Mouse (Mus musculus): ENCODE results near the gene Cnot6l.

Cnot6l gene

DNA sequence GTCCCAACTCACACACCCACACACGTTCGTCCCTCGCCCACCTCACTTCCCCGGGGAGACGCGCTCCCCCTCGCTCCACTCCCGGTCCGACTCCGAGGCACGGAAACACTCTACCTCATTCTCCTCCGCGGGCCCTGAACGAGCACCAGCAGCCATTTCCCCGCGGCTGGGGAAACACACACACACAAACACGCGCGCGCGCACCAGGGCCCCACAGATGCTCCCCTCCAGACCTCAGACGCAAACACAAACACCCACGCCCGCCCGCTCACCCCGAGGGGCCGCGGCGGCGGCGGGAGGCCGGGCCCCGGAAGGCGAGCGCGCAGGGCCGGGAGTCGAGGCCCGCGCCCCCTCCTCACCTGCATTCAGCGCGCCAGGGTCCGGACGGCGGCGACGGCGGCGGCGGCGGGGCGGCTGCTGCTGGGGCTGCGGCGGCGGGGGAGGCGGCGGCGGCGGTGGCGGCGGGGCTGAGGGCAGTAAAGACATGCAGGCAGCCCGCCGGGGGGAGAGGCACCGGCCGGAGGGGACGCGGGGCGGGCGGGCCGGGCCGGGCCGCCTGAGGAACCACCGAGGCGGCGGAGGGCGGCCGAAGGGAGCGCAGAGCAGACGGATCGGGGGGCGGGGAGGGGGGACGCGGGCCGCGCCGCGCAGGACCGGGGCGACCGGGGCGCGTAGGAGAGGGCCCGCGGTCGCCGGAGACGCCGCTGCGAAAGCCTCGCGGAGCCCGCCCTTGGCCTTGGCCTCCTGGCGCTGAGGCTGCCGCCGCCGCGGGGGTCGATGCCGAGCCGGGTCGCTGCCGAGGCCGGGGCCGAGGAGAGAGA lies 2.2 kb downstream of the Cnot6l start:
- DNase-seq (ENCODE audit: low read depth, low spot score) = peak; percentile 68

DNA sequence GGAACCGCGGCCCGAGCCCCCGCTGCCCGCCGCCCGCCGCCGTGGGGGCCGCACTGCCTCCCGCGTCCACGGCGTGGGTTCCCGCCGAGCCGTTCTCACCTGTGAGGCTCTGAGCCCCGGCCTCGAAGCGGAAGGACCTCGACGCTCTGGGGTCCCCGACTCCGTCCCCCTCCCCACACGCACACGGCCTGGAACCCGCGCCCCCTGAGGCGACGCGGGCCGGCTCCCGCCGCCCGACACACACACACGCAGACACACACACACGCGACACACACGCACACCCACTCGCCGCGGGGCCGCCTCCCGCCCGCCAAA lies 2.8 kb downstream of the Cnot6l start:
- no peak for DNase-seq (ENCODE audit: low read depth, low spot score)

DNA sequence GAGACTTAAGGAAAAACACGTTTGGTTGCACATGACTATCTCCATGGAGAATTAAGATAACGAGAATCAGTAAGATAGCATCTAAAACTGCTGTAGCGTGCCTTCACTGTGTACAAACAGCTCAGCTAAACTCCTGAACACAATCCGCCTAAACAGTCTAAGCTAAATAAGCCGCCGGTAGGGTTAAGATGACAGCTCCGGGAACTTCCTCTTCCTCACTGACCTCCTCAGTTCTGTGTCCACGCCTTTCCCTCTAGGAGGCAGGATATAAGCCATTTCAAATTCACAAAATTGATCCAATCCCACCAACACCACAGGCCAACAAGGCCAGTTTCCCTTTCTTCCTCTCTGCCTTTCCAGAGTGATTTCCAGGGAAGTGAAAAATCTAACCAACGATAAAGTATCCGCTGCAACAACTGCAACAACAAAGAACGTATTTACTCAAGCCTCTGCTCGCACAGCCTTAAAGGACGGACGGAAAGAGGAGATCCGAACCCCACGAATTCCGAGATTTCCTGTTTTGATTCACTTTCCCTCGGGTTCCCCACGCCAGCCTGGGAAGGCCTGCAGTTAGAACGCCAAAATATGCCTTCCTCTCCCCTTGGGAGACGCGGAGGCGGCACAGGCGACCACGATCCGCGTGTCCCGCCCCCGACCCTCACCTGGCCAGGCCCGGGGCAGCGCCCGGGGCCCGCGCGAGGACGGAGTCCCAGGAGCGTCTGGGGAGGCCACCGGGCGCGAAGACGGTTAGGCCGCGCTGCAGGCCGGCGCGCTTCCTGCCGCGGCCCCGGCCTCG lies 3.3 kb downstream of the Cnot6l start:
- peak; percentile 43 for DNase-seq (ENCODE audit: low read depth, low spot score)

DNA sequence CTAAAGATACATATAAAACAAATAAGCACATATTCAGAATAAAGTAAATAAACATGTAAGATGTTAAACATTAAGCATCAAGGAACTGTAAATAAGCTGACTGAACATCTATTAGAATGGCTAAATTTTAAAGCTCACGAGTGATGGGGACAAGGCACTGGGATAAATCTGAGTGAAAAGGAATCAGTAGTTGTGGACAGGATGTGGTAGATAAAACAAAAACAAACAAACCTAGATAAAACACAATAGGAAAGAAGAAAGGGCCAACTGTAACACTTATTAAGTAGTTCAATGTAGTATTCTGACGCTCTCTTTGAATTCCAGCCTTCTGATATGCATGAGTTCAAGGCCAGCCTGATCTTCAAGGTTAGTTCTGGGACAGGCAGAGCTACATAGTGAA lies 21.6 kb downstream of the Cnot6l start:
- no peak for DNase-seq (ENCODE audit: low read depth, low spot score)

DNA sequence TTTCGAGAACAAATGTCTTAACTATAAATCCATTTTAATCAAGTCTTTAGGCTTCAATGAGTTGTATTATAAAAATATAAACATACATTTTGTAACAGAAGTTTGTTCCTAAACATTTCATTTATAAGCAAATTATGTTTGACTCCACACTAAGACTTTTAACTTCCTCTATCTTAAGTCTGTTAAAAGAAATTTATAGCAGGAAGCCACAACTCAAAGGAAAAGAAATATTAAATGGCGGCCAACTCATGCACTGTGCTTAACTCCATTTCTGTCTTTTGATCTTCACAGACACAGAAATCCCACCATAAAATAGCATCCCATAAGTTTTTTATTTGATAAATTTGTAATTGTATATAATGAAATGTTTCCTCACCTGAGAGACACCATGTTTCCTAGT lies 33.3 kb downstream of the Cnot6l start:
- DNase-seq (ENCODE audit: low read depth, low spot score) = no peak

DNA sequence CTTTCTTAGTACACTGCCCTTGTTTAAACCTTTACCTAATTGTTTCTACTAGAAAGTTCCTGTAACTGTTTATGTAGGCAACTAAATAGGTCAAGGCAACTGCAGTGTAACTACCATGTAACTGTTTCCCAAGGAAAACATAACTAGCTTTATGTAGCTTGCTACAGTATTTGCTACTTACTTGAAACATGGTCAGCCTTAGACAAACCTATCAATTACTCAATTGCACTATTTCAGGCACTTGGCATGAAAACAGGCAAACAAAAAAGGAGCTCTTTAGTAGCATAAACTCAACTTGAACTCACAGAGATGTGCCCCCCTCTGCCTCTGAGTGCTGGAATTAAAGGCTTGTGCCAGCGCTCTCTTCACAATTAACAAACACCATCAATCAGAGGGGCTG lies 37.1 kb downstream of the Cnot6l start:
- DNase-seq (ENCODE audit: low read depth, low spot score) = no peak

DNA sequence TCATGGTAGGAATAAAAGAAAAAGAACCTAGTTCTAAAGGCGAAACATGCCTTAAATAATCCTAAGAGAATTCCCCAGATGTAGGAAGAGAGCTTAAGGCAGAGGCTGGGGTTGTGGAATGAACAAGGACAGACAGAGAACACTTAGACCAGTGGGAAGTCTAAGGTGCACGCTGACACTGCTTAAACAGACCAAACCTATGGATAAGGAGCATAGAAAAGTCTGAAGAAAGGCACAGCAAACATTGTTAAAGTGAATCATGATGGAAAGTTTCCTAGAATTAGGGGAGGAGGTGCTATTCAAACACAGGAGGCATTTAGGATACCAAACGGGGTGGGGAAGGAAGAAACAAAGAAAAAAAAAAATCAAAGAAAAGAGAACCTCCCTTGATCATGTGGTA lies 49.0 kb downstream of the Cnot6l start:
- no peak for DNase-seq (ENCODE audit: low read depth, low spot score)

DNA sequence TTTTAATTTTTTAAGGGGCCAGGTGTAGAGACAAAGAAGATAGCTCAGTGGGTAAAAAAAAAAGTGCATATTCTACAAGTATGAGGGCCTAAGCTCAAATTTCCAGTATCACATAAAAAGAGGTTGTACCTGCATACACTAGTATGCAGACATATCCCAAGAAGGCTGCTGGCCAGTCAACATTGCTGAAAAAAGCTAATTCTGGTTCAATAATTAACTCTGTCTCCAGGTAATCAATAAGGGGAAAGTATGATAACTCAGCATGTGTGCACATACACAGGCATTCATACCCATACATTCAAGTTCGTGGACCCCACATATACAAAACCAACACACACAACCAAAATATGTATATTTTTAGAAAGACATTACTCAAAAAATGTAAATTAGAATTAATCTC lies 59.3 kb downstream of the Cnot6l start:
- DNase-seq (ENCODE audit: low read depth, low spot score) = no peak

DNA sequence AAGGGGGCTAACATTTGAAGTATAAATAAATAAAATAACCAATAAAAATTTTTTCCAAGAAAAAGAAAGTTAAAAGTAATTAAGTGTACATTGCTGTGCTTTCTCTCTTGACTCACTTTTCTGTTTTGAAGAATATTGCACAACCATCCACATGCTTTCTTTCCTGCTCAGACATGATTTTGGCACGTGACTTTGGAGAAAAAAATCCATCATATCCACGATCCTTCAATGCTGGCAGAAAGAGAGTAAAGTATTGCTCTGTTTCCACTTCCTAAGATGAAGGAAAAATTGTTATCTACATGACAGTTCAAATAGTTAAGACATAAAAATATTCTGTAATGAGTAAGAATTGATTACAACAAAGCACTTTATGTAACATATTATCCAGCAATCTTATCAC lies 72.5 kb downstream of the Cnot6l start:
- no peak for DNase-seq (ENCODE audit: low read depth, low spot score)

DNA sequence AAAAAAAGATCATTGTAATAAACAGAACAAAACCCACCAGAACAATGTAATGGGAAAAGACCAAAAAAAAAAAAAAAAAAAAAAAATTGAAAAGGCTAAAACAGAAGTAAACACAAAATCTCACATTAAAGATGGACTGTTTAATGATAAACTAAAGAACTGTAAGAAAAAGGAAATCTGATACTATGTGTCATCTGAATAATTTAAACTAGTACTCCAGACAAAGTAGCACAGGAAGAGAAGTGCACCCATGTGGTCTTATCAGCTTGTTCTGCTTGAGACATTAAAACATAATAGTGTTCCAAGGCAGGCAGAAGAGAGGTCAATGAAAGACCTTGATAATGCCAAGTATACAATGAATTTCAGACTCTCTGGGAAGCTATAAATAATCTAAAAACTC lies 78.6 kb downstream of the Cnot6l start:
- DNase-seq (ENCODE audit: low read depth, low spot score) = no peak

DNA sequence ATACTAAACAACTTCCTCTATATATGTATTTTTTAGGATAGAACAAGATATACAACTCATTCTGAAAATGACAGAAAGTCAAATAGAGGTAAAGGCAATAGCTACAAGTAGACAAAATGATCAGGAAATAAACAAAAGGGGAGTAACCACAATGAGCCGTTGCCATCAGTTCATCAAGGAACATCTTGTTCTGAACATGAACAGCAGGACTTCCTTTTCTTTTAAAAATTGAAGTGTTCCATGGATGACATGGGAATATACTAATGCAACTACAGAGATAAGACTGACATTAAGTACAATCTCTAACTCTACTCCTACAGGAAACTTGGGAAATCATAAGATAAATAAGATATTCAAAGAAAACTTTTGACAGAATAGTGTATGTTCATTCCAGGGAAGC lies 84.9 kb downstream of the Cnot6l start:
- no peak for DNase-seq (ENCODE audit: low read depth, low spot score)

DNA sequence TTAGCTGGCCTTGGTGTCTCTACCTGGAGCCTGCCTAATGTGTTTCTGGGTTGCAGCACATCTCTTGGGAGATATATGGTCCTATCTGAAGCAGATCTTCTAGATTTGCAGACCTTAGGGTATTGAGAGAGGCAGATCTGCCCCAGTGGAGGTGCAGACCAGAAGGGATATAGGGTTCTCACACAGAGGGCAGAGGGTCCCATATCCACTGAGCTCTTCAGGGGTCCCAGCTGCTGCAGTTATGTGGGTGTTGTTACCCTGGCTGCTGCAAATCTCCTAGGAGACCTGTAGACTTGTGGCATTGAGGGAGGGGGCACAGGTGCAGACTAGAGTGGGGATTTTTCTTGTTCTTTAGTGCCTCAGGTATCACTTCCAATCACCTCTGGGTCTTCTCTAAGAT lies 98.4 kb downstream of the Cnot6l start:
- DNase-seq (ENCODE audit: low read depth, low spot score) = no peak

DNA sequence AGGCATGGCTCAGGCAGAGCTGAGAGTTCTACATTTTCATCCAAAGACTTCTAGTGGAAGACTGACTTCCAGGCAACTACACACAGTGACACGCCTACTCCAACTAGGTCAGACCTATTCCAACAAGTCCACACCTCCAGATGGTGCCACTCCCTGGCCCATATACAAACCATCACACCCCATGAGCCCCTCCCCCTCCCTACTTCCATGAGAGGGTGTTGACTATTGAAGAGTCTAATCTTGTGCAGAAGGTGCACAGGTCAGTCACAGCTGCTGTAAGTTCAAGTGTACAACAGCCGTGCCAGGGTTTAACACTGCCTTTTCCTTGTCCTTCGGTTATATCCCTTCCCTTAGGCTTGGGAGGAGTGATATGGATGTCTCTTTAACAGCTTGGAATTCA lies 121.5 kb downstream of the Cnot6l start:
- no peak for DNase-seq (ENCODE audit: low read depth, low spot score)

DNA sequence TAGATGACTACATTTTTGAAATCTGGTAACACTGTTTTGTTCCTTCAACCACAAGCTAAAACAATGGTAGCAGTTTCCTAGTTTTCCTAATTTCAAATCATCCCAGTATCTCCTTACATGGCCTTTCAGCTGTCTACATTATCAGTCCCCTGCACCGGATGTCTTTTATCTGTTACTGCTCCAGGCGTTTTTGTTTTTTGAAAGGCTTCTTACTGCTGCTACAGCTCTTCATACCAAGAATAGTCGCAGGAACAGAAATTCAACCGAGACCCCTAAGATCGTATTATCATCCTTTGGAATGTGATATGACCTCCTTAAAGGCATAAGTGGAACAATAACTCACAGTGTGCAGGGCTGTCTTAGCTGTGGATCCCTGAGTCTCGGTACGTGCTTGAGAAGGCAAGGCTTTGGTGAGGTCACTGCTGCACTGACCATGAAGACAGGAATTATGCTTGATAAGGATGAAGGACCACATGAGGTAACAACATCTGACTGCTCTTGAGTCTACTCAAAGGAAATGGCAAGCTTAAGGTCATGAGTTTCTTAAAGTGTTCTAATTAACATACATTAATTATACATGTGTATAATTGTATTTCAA lies 122.4 kb downstream of the Cnot6l start:
- no peak for DNase-seq (ENCODE audit: low read depth, low spot score)

DNA sequence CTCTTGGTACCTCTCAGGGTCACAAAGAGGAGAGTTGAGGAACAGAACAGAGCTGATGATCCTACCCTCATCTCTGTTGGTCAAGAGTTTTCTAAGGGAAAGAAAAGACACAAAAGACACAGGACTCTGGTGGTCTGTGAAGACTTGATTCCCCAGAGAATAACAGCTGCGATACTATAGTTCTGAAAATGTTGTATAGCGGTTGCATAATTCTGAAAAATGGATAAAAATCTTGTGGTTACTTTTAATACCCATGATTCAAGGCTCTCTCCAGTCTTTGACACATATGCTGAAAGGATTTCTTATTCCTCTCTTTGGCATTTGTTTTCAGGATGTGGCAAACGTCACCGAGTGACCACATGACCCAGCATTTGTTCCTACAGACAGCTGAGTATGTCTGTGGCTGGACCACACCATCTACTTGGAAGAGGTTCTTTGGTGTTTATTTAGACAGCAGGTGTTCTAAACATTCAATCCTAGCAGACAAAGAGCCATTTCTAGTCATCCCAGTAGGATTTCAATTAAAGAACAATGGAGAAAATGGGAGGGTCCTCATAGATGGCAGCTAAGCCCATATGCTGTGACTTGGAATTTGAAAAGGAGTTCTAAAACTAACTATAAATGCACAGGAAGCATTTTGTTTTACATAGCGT lies 124.7 kb downstream of the Cnot6l start:
- DNase-seq (ENCODE audit: low read depth, low spot score) = peak; percentile 81

DNA sequence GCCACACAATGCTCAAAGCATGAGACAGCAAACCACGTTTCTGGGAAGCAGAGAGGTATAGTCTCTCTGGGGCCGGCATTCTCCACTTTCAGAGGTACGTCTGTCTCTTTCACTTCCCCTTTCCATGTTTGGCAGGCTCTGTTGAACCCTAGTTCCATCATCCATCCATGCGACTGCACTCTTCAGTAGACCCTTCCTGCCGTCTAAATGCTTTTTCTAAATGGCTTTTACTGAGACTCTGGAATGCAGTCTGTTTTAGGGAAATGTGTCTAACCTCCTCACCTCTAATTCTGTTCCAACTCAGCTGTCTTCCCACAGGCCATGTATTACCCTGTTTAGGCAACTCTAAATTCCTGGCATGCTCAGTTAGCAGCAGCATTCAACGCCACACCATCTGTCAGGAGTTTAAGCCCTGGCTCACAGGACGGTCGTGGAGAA lies 126.3 kb downstream of the Cnot6l start:
- no peak for DNase-seq (ENCODE audit: low read depth, low spot score)

DNA sequence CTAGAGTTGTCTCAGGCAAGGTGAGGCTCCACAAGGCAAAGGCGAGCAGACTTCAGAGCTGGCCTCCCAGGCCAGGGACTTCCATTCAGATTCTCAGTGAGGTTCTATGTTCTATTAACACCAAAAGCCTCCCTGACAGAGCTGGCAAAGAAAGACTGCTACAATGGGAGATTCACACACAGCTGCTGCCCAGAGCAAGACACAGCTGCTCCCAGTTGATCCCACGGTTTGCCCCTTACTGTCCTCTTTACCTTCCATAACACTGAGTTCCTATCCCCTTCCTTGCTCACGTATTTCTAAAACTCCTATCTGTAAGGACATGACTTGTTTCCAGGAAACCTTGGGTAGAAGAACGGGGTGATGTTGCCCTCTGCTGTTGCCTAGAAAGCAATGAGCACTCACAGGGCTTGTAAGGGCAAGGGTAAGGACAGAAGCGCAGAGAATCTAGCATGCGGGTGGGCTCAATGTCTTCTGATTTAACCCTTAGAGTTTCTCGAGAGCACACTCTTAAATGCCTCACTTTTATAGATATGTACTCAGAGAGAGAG lies 127.8 kb downstream of the Cnot6l start:
- no peak for DNase-seq (ENCODE audit: low read depth, low spot score)

DNA sequence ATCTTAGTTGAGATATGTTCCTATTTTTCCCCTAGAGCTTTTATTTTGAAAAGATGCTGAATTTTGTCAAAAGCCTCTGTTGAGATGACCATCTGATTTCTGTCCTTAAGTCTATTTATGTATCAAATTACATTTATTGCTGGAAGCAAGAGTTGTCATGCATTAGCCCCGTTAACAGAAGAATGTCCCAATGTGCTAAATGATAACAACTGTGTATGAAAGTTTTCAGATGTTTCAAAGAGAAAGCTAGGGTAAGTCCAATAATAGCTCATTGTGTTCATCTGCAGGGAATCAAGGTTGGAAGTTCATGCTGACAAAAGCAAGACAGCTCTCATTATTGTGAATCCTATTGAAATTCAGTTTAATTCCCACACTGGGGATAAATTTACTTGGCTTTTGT lies 129.9 kb downstream of the Cnot6l start:
- no peak for DNase-seq (ENCODE audit: low read depth, low spot score)

DNA sequence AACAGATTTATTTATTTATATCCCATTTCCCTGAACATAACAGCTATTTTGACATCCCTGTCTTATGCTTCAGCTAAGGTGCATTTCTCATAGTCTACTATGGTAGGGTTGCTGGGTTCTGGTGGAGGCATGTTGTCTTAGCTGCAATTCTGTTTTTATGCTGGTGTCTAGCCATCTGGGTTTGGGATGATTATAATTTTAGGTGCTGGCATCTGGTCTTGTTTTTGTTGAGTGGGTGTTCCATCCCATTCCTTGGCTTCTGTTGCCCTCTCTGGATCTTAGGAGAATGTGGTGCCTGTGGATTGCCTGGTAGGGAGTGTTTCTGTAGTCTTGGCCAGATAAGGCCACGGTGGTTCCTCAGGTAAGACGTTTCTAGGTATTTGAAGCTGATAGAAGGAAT lies 134.2 kb downstream of the Cnot6l start:
- DNase-seq (ENCODE audit: low read depth, low spot score) = no peak

Data from R1 (cell line).